Mouse (Mus musculus) brain, adult 2 months (tissue): ENCODE results near the gene Dmrt2.
A peak's percentile ranks its signal among the peaks of the same experiment; 100 is the strongest.

Experiments
- DNase-seq: peaks from one replicate; pipeline ENCODE4 v3.0.0; 2011; ENCODE audit warnings: low read depth, low spot score

Dmrt2 gene

GRCm38 (mm10) chr19:25672101-25672950, at the start of gene Dmrt2:
Gene Dmrt2 (plus strand): TSS chr19:25672411.
- peak; percentile 62 for DNase-seq

- DNase-seq, result peak; percentile 75
Measured at GRCm38 (mm10) chr19:25628490-25628889, 43.7 kb upstream of the Dmrt2 start.

DNA sequence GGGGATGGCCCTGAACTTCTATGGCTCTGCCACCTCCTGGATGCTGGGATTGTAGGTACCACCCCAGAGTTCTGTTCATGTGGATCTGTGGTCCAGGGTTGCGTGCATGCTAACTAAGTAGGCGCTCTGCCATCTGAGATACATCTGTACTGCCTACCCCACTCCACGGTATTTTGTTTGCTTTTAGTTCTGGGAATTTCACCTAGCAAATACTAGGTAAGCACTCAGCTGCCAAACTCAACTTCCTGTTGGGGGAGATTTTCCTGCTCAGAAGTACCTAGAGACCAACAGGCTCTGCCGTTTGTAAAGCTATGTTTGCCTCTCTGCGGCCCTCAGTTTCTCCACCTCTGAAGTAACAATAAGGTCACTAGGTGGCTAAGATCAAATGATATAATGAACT, 37.1 kb upstream of the Dmrt2 start:
- no peak for DNase-seq

GRCm38 (mm10) chr19:25635622-25636244, 36.5 kb upstream of the Dmrt2 start:
- DNase-seq, result peak; percentile 60

- DNase-seq, result no peak
Measured at GRCm38 (mm10) chr19:25638766-25639361, 33.3 kb upstream of the Dmrt2 start.

DNA sequence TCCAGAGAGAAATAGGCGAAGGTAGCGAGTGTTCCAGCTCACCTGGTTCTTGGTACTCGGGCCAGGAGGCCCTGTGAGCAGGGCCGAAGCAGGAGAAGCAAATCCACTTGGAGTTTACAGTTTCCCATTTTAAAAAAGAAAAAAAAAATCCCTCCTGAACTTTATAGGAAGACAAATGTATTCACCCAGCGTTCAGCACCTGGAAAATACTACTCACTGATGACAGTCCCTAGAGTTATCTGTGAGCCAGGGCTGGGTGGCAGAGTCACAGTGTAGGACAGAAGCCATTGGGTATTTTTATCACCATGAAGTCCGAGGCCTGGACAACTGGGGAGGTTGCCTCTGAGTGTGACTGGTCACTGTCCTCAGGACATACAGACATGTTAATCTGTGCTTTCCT, 30.4 kb upstream of the Dmrt2 start:
- DNase-seq, result no peak

- DNase-seq, result no peak
Measured at GRCm38 (mm10) chr19:25647136-25647535, 25.1 kb upstream of the Dmrt2 start.

- DNase-seq, result no peak
Measured at GRCm38 (mm10) chr19:25648701-25649100, 23.5 kb upstream of the Dmrt2 start.

DNA sequence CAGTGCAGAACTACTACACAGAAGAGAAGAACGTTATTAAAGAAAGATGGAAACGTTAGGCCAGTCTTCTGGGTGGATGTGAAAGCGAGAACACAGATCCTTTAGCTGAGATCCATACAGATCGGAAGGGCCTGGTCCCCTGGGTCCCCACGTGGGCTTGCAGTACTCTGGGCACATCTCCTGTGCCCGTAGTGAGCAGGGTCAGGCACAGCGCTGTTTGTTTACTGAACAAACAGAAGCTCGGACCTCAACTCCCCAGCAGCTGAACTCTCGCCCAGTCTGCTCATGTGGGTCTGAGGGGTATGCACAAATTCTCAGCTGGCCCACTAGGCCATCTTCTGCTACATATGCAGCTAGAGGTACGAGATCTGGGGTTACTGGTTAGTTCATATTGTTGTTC, 21.7 kb upstream of the Dmrt2 start:
- DNase-seq, result no peak

DNA sequence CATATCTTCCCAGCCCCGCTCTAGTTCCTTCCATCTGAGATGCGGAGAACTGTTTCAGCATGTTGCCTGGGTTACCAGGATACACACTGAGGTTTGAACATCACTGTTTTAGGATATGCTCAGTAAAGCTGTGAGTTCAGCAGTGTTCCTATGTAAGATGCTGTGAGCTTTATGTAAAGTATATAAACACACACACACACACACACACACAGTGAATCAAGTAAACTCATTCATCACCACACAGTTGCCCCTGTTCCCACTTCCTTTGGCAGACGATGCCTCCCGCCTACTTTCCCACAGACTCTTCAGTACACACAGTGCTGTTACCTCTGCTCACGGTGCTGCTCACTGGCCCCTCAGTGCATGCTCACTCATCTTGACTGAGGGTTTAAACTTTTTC, 19.7 kb upstream of the Dmrt2 start:
- DNase-seq, result peak; percentile 56

DNA sequence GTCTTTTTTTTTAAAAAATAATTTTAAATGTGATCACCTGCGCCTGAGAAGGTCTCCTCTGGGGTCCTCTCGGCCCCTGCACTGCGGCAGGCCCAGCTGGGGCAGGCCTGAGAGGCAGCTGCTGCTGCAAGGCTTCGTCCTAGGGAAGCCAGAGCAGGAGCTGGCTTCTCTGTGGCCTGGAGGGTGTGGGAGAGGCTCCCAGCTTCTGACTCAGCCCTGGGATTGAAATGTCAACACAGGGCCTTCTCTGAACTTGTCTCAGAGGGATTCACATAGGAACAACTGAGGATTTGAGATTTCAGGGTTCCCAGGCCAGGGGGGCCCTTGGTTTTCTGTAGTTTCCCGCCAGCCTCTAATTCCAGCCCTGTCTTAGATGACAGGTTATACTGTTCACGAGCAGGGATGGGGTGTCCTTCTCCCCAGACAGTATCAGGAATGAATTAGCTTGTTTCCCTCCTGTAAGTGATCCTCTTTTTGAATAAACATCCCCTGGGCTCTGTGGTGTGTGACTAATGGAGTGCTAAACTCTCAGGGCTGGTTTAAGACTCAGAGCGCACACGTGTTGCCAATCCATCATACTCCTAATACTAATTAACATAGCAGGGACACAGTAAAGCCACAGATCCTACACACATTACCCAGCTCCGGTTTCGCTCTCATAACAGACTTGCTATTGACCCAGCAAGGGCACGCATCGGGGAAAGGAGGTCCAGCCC, 18.0 kb upstream of the Dmrt2 start:
- DNase-seq, result no peak

DNA sequence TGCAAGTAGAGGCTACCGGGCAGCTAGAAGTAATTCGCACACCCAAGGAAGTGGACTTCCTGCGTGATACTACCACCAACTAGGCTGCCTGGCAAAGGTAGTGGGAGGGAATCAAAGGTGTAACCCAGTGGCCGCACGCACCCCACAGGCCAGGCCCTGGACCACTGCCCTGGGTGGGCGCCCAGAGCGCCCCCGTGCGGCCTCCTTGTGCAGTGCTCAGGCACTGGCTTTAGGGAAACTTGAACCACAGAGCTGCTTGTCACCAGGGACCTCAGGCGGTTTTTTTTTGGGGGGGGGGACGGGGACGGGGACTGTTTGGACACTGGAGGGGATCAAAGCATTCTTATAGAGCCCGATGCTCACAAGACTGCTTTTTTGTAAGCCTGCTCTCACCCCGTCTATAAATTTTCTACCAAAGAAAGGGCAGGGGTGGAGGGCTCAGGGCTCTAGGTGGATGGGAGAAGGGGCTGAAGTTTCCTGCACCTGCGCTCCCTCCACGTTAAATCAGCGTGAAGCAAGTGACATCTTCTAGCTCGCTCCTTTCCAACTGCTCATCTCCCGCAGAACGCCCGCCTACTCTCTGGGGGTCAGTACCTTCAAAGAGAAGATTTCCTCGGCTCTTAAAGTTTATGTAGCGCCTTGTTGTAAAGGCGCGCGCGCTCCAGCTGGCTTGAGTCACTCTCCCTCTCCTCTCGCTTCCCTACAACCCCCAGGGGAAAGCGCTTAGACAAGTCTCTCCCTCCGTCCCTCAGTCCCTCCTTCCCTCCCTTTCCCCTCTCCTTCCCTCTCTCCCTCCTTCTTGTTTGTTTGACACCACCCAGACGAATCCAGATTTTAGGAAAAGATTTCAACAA, 6.5 kb upstream of the Dmrt2 start:
- DNase-seq, result no peak

DNA sequence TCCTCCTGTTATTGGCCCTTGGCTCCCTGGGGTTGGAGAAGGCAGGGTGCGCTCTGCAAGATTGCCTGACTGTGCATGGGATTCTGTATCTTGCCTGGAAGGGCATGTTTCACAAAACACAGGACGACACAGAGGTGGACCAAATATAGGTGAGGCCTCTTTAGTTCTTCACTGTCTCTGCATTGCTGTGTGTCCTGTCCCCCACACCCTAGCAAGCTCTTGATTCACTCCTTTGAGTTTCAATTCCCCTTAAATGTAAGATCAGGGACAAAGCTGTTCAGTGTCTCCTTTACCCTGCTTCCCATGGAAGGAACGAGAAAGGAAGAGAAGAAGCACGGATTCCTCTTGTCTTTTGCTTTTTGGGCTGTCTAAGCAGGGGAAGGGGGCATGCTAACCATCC, 4.4 kb upstream of the Dmrt2 start:
- no peak for DNase-seq

- DNase-seq, result no peak
Measured at GRCm38 (mm10) chr19:25669593-25670248, 2.5 kb upstream of the Dmrt2 start.

DNA sequence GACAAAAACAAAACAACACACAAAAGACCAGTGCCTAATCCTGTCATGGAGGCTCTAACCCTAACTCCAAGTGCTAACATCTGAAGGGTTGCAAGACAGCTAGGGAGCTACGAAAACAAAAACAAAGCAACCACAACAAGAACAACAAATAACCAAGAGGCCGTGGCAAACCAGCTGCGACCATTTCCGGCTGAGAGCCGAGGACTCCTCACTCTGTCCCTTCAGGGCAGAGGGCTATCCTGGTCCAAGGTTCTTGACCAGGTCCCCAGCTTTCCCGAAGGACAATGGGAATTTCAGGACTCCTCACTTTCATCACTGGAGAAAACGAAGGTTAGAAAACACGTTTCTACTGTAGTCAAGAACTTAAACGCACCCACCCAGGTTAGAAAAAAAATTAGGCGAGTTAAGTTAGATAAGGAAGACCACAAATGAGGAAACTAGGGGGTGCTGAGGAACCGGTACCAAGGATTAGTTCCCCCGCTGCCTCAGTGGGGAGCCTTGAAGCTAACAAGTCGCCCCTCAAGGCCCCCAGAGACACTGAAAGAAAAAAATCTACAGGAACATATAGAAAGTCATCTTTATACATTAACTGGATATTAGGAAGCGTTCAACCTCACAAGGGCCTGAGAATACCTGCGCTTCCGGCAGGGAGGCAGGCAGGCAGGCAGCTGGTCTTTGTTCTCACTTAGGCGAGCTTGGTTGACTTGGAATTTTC, 1.5 kb upstream of the Dmrt2 start:
- DNase-seq, result no peak

- DNase-seq, result no peak
Measured at GRCm38 (mm10) chr19:25671681-25672080, 530 bp upstream of the Dmrt2 start.

GRCm38 (mm10) chr19:25673224-25674055, 1.2 kb downstream of the Dmrt2 start:
- peak; percentile 15 for DNase-seq

DNA sequence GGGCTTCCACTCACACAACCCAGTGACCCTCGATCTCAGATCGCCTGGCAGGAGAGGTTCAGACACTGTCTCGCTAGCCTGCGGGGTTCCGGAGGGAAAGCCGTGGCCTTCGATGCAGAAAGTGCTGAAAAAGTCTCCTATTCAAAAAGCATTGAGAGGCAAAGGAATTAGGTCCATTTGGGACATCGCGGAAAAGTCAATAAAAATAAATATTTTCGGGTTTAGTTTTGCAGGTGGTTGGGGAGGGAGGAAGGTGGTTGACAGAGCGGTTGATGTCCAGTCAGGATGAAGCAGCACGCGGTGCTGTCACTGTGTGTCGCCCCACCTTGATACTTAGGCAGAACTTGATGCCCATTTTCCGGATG, 1.8 kb downstream of the Dmrt2 start:
- DNase-seq, result no peak

DNA sequence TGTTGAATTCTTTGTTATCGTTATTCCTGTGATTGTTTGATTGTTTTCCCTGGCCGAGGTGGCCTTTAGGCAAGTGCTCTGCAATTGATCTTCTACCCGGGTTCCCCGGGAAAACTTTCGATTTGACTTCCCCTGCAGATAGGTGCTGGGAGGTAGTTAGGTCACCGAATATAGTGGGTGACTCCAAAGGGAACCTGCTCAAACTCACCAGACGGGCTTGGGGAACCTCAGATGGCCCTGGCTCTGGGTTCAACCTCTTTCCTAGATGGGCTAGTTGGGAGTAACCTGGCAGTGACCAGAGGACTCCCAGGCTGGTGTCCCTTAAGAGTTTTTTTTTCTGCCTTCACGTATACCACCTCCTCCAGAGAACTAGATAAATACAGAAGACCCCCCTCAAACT, 2.5 kb downstream of the Dmrt2 start:
- DNase-seq, result no peak
